Mouse (Mus musculus) forebrain, embryonic 14.5 days (tissue): ENCODE data around the gene Pigo. TPM values are rescaled to one million over a fixed set of nuclear protein-coding genes. Genes with fewer than 3 reads are reported as not detected.

Source experiments
- ATAC-seq: fragments of 200-750 bp; cut with Nextera tagmentation; 2 replicates; pipeline ENCODE4 v1.8.0; 2017; ENCODE audit warnings: mild to moderate bottlenecking, moderate library complexity
- DNase-seq: peaks from one replicate; pipeline ENCODE4 v3.0.0-alpha.2; 2015; ENCODE audit warnings: low spot score
- H3K27ac ChIP-seq: fragments of 300-500 bp; sonication (generic); 2 replicates; pipeline ENCODE4 v1.5.1; 2014; ENCODE audit warnings: low read depth, mild to moderate bottlenecking, control low read depth, low read length, moderate library complexity
- H3K27me3 ChIP-seq: fragments of 300-500 bp; sonication (generic); replicated peaks from 2 replicates; pipeline ENCODE4 v1.6.1; 2014; ENCODE audit warnings: low read length, control low read depth, mixed read lengths; ENCODE audit not compliant: control insufficient read depth, insufficient read depth
- H3K36me3 ChIP-seq: fragments of 300-500 bp; sonication (generic); 2 replicates; pipeline ENCODE4 v1.6.1; 2014; ENCODE audit warnings: low read length, control low read depth; ENCODE audit not compliant: control insufficient read depth, insufficient read depth
- H3K4me1 ChIP-seq: fragments of 300-500 bp; sonication (generic); 2 replicates; pipeline ENCODE4 v1.6.1; 2014; ENCODE audit warnings: antibody characterized with exemption, low read length, control low read depth; ENCODE audit not compliant: control insufficient read depth, insufficient read depth
- H3K4me2 ChIP-seq: fragments of 300-500 bp; sonication (generic); 2 replicates; pipeline ENCODE4 v1.6.1; 2014; ENCODE audit warnings: mild to moderate bottlenecking, control low read depth, low read length
- H3K4me3 ChIP-seq: fragments of 300-500 bp; sonication (generic); 2 replicates; pipeline ENCODE4 v1.5.1; 2014; ENCODE audit warnings: low read depth, low read length, control low read depth
- H3K9ac ChIP-seq: fragments of 300-500 bp; sonication (generic); 2 replicates; pipeline ENCODE4 v1.6.1; 2014; ENCODE audit warnings: mild to moderate bottlenecking, low read length, control low read depth, moderate library complexity
- H3K9me3 ChIP-seq: fragments of 300-500 bp; sonication (generic); replicated peaks from 2 replicates; pipeline ENCODE4 v1.6.1; 2016; ENCODE audit warnings: low read length, control low read depth, mixed read lengths; ENCODE audit not compliant: control insufficient read depth
- WGBS: fragments of 180-500 bp; shearing (Covaris S2); extraction: QIAGEN DNeasy Blood & Tissue Kit; methylation state at CpG from one replicate; pipeline ENCODE4 v1.1.7; 2014; 5-methylcytosine and 5-hydroxymethylcytosine counted together
- polyA plus RNA-seq: library from polyadenylated mRNA; unstranded; fragments of >200 nt; fragmentation: Nextera tagmentation; extraction: Ambion mirVana; gene quantifications from 2 replicates; pipeline ENCODE4 v1.2.1, GENCODE M21; 2014

Gene Pigo
- polyA plus RNA-seq, 1 experiment from 2014 or later, result 18.1 TPM

GRCm38 (mm10) chr4:43019641-43020465 lies 5.8 kb downstream of the Pigo start:
- no peak overlapping the region for H3K4me3 ChIP-seq
- H3K36me3 ChIP-seq, result peaks cover 74% of the 10 kb centered on the region
- no peaks in the 10 kb centered on the region for H3K9me3 ChIP-seq
- H3K27ac ChIP-seq, result no peak overlapping the region
- WGBS, result 94% methylated on average over 23 of the region's 23 CpGs
- ATAC-seq (no peak), DNase-seq (no peak)
- H3K9ac ChIP-seq, result no peak overlapping the region
- peaks cover 7% of the 10 kb centered on the region for H3K4me1 ChIP-seq
- H3K4me2 ChIP-seq, result no peak overlapping the region
- H3K27me3 ChIP-seq, result no peaks in the 10 kb centered on the region

GRCm38 (mm10) chr4:43019176-43019575 lies 6.4 kb downstream of the Pigo start:
- ATAC-seq, result no peak
- peaks cover 74% of the 10 kb centered on the region for H3K36me3 ChIP-seq

GRCm38 (mm10) chr4:43018156-43018555 lies 7.5 kb downstream of the Pigo start:
- H3K9me3 ChIP-seq, result no peaks in the 10 kb centered on the region
- H3K9ac ChIP-seq, result no peak overlapping the region
- no peaks in the 10 kb centered on the region for H3K27me3 ChIP-seq
- WGBS, result 96% methylated on average over 4 of the region's 4 CpGs
- peaks cover 65% of the 10 kb centered on the region for H3K36me3 ChIP-seq
- DNase-seq (no peak), ATAC-seq (no peak)
- H3K4me2 ChIP-seq, result no peak overlapping the region
- no peak overlapping the region for H3K27ac ChIP-seq
- H3K4me3 ChIP-seq, result no peak overlapping the region
- no peaks in the 10 kb centered on the region for H3K4me1 ChIP-seq

More at GRCm38 (mm10) chr4:43019176-43019575, 6.4 kb downstream of the Pigo start:
- H3K27me3 ChIP-seq, result no peaks in the 10 kb centered on the region
- no peaks in the 10 kb centered on the region for H3K9me3 ChIP-seq
- H3K4me3 ChIP-seq, result no peak overlapping the region
- DNase-seq, result no peak
- WGBS, result 93% methylated on average over 10 of the region's 10 CpGs
- no peak overlapping the region for H3K27ac ChIP-seq
- H3K4me1 ChIP-seq, result peaks cover under 1% of the 10 kb centered on the region; the same call in 1 of the 2 replicates
- H3K9ac ChIP-seq, result no peak overlapping the region
- H3K4me2 ChIP-seq, result no peak overlapping the region

GRCm38 (mm10) chr4:43012091-43012490 lies 13.5 kb downstream of the Pigo start:
- Histone ChIP-seq H3K27me3 (no peaks in the 10 kb centered on the region), H3K27ac (no peak overlapping the region), H3K4me3 (no peak overlapping the region), H3K4me2 (no peak overlapping the region), H3K36me3 (peaks cover 7% of the 10 kb centered on the region), H3K9ac (no peak overlapping the region), H3K9me3 (no peaks in the 10 kb centered on the region), H3K4me1 (0 out of 2 replicates have a peak, but pooled peaks cover 6% of the 10 kb centered on the region)
- ATAC-seq, result no peak
- WGBS, result 100% methylated on average over 1 of the region's 1 CpGs
- no peak for DNase-seq

GRCm38 (mm10) chr4:43010161-43011038 lies 15.2 kb downstream of the Pigo start, which contains the start of gene Fancg:
Gene Fancg, minus strand, starts transcription at chr4:43010506.
- Histone ChIP-seq H3K9ac (peak within 1 kb of the TSS; percentile 63), H3K4me3 (peak within 1 kb of the TSS; percentile 66), H3K4me1 (0 out of 2 replicates have a peak, but pooled peaks cover 6% of the 10 kb centered on the region), H3K27ac (no peak within 1 kb of the TSS), H3K36me3 (no peaks in the 10 kb centered on the region), H3K4me2 (peak within 1 kb of the TSS; percentile 69), H3K27me3 (no peaks in the 10 kb centered on the region), H3K9me3 (no peaks in the 10 kb centered on the region)
- DNase-seq (peak; percentile 90), ATAC-seq (peak; percentile 96)
- WGBS, result 1% methylated on average over 37 of the region's 37 CpGs

- H3K4me1 ChIP-seq, result 0 out of 2 replicates have a peak, but pooled peaks cover 6% of the 10 kb centered on the region
- peak; percentile 31 for DNase-seq
- no peak for ATAC-seq
- H3K9ac ChIP-seq, result no peak overlapping the region
- no peaks in the 10 kb centered on the region for H3K27me3 ChIP-seq
- 0 out of 2 replicates have a peak, but pooled peaks cover 4% of the 10 kb centered on the region for H3K36me3 ChIP-seq
- no peaks in the 10 kb centered on the region for H3K9me3 ChIP-seq
- H3K4me3 ChIP-seq, result no peak overlapping the region
- no peak overlapping the region for H3K4me2 ChIP-seq
- H3K27ac ChIP-seq, result no peak overlapping the region
- 53% methylated on average over 2 of the region's 2 CpGs for WGBS
Measured at GRCm38 (mm10) chr4:43005765-43006164, 19.9 kb downstream of the Pigo start.

GRCm38 (mm10) chr4:43004951-43005350 lies 20.7 kb downstream of the Pigo start:
- Histone ChIP-seq H3K4me1 (0 out of 2 replicates have a peak, but pooled peaks cover 6% of the 10 kb centered on the region), H3K27ac (no peak overlapping the region), H3K27me3 (no peaks in the 10 kb centered on the region), H3K9ac (no peak overlapping the region), H3K4me2 (no peak overlapping the region), H3K4me3 (no peak overlapping the region), H3K36me3 (0 out of 2 replicates have a peak, but pooled peaks cover 4% of the 10 kb centered on the region), H3K9me3 (no peaks in the 10 kb centered on the region)
- 92% methylated on average over 3 of the region's 3 CpGs for WGBS
- DNase-seq (no peak), ATAC-seq (no peak)

GRCm38 (mm10) chr4:43002756-43003439 lies 22.7 kb downstream of the Pigo start:
- Histone ChIP-seq H3K9me3 (no peaks in the 10 kb centered on the region), H3K4me3 (no peak overlapping the region), H3K4me1 (peaks cover 12% of the 10 kb centered on the region), H3K27me3 (no peaks in the 10 kb centered on the region), H3K4me2 (no peak overlapping the region), H3K36me3 (peaks cover 7% of the 10 kb centered on the region; the same call in 1 of the 2 replicates), H3K9ac (no peak overlapping the region), H3K27ac (no peak overlapping the region)
- DNase-seq (no peak), ATAC-seq (no peak)
- 72% methylated on average over 12 of the region's 12 CpGs for WGBS
